Mouse (Mus musculus): ENCODE results near the gene Dzip1. TPM values are rescaled to one million over a fixed set of nuclear protein-coding genes. Genes with fewer than 3 reads are reported as not detected.

The Dzip1 gene
- polyA plus RNA-seq, 1 experiment from 2014 or later, result 5.9 TPM

GRCm38 (mm10) chr14:118940796-118941495, 15.7 kb upstream of the Dzip1 start:
- 85% methylated on average over 4 of the region's 4 CpGs for WGBS
- Histone ChIP-seq H3K4me2 (ENCODE audit: low read depth, low read length) (no peak overlapping the region), H3K9me3 (ENCODE audit: control insufficient read depth, low read length) (no peaks in the 10 kb centered on the region), H3K4me3 (ENCODE audit: low read length) (no peak overlapping the region), H3K27me3 (replicated peaks; ENCODE audit: control insufficient read depth, insufficient read depth, low read length) (no peaks in the 10 kb centered on the region), H3K36me3 (ENCODE audit: control insufficient read depth, insufficient read depth, low read length) (no peaks in the 10 kb centered on the region), H3K9ac (ENCODE audit: low read depth, low read length) (no peak overlapping the region), H3K27ac (ENCODE audit: low read length) (no peak overlapping the region), H3K4me1 (ENCODE audit: control insufficient read depth, insufficient read depth, low read length) (peaks cover 13% of the 10 kb centered on the region)
- no peak for ATAC-seq

DNA sequence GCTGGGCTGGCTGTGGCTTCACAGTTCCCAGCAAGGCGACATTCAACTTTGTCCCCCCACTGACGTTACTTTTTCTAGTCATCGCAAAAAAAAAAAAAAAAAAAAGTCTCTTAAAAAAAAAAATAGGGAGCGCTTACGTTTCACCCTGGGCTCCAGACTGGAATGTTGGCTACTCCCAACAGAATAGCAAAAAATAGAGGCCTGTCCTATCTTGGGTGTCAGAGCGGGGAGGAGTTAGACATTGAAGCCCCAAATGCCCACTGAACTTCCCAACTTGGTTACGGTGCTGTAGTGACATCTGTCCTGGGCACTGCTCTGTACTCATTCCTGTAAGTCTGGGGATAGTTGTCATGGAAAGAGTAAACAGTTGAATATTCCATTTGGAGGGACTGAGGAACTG, 13.3 kb upstream of the Dzip1 start:
- WGBS, result 2% methylated on average over 7 of the region's 7 CpGs
- no peak for ATAC-seq

GRCm38 (mm10) chr14:118937533-118938492, 12.6 kb upstream of the Dzip1 start, which contains the start of gene Dnajc3:
Dnajc3 (plus strand) TSS chr14:118937976.
- Histone ChIP-seq H3K4me2 (ENCODE audit: low read depth, low read length) (peak within 1 kb of the TSS; percentile 67), H3K9ac (ENCODE audit: low read depth, low read length) (peak within 1 kb of the TSS; percentile 100), H3K4me3 (ENCODE audit: low read length) (peak within 1 kb of the TSS; percentile 100), H3K27me3 (replicated peaks; ENCODE audit: control insufficient read depth, insufficient read depth, low read length) (no peaks in the 10 kb centered on the region), H3K9me3 (ENCODE audit: control insufficient read depth, low read length) (no peaks in the 10 kb centered on the region), H3K4me1 (ENCODE audit: control insufficient read depth, insufficient read depth, low read length) (peaks cover 13% of the 10 kb centered on the region), H3K36me3 (ENCODE audit: control insufficient read depth, insufficient read depth, low read length) (no peaks in the 10 kb centered on the region), H3K27ac (ENCODE audit: low read length) (peak within 1 kb of the TSS; percentile 96)
- ATAC-seq, result peak; percentile 100
- under 1% methylated on average over 120 of the region's 124 CpGs for WGBS

More for the DNA sequence above, 13.3 kb upstream of the Dzip1 start:
- H3K9ac ChIP-seq (ENCODE audit: low read depth, low read length), result peak overlapping the region; percentile 100
- peak overlapping the region; percentile 96 for H3K27ac ChIP-seq (ENCODE audit: low read length)
- H3K4me1 ChIP-seq (ENCODE audit: control insufficient read depth, insufficient read depth, low read length), result peaks cover 13% of the 10 kb centered on the region
- peak overlapping the region; percentile 58 for H3K4me2 ChIP-seq (ENCODE audit: low read depth, low read length)
- H3K4me3 ChIP-seq (ENCODE audit: low read length), result peak overlapping the region; percentile 100
- H3K36me3 ChIP-seq (ENCODE audit: control insufficient read depth, insufficient read depth, low read length), result no peaks in the 10 kb centered on the region
- no peaks in the 10 kb centered on the region for H3K27me3 ChIP-seq (replicated peaks; ENCODE audit: control insufficient read depth, insufficient read depth, low read length)
- no peaks in the 10 kb centered on the region for H3K9me3 ChIP-seq (ENCODE audit: control insufficient read depth, low read length)

DNA sequence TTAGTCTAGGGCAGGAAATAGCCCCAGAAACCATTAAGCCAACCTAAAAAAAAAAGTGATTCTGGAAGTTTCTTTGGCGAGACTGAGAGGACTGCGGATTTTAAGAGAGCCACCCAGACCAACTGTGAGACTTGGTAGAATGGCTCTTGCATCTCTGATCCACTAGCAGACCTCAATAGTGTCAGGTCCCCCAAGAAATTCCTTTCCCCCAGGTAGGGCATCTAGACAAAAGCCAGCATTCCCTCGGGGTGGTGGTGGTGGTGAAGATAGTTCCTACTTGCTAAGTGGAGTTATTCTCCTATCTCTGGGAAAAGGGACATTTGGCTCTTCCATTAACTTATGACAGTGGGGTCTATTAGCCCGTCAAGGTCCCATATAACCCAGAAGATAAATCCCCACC, 11.7 kb upstream of the Dzip1 start:
- H3K4me1 ChIP-seq (ENCODE audit: control insufficient read depth, insufficient read depth, low read length), result peaks cover 13% of the 10 kb centered on the region
- H3K9me3 ChIP-seq (ENCODE audit: control insufficient read depth, low read length), result no peaks in the 10 kb centered on the region
- H3K36me3 ChIP-seq (ENCODE audit: control insufficient read depth, insufficient read depth, low read length), result no peaks in the 10 kb centered on the region
- 32% methylated on average over 4 of the region's 4 CpGs for WGBS
- H3K27ac ChIP-seq (ENCODE audit: low read length), result peak overlapping the region; percentile 93
- H3K4me2 ChIP-seq (ENCODE audit: low read depth, low read length), result peak overlapping the region; percentile 67
- no peaks in the 10 kb centered on the region for H3K27me3 ChIP-seq (replicated peaks; ENCODE audit: control insufficient read depth, insufficient read depth, low read length)
- 0 out of 2 replicates have a peak, but pooled peaks have one; percentile 4 for ATAC-seq
- peak overlapping the region; percentile 79 for H3K9ac ChIP-seq (ENCODE audit: low read depth, low read length)
- peak overlapping the region; percentile 100 for H3K4me3 ChIP-seq (ENCODE audit: low read length)

GRCm38 (mm10) chr14:118936236-118936635, 11.0 kb upstream of the Dzip1 start:
- H3K9ac ChIP-seq (ENCODE audit: low read depth, low read length), result no peak overlapping the region
- ATAC-seq, result no peak
- no peak overlapping the region for H3K27ac ChIP-seq (ENCODE audit: low read length)
- WGBS, result 66% methylated on average over 3 of the region's 3 CpGs
- no peak overlapping the region for H3K4me2 ChIP-seq (ENCODE audit: low read depth, low read length)
- peaks cover 13% of the 10 kb centered on the region for H3K4me1 ChIP-seq (ENCODE audit: control insufficient read depth, insufficient read depth, low read length)
- H3K9me3 ChIP-seq (ENCODE audit: control insufficient read depth, low read length), result no peaks in the 10 kb centered on the region
- H3K36me3 ChIP-seq (ENCODE audit: control insufficient read depth, insufficient read depth, low read length), result no peaks in the 10 kb centered on the region
- no peaks in the 10 kb centered on the region for H3K27me3 ChIP-seq (replicated peaks; ENCODE audit: control insufficient read depth, insufficient read depth, low read length)
- no peak overlapping the region for H3K4me3 ChIP-seq (ENCODE audit: low read length)

- no peak for ATAC-seq
- Histone ChIP-seq H3K36me3 (ENCODE audit: control insufficient read depth, insufficient read depth, low read length) (no peaks in the 10 kb centered on the region), H3K9ac (ENCODE audit: low read depth, low read length) (no peak overlapping the region), H3K27ac (ENCODE audit: low read length) (no peak overlapping the region), H3K27me3 (replicated peaks; ENCODE audit: control insufficient read depth, insufficient read depth, low read length) (no peaks in the 10 kb centered on the region), H3K4me1 (ENCODE audit: control insufficient read depth, insufficient read depth, low read length) (peaks cover 13% of the 10 kb centered on the region), H3K4me3 (ENCODE audit: low read length) (no peak overlapping the region), H3K4me2 (ENCODE audit: low read depth, low read length) (no peak overlapping the region), H3K9me3 (ENCODE audit: control insufficient read depth, low read length) (no peaks in the 10 kb centered on the region)
- WGBS, result 81% methylated on average over 9 of the region's 9 CpGs
Measured at GRCm38 (mm10) chr14:118934686-118935085, 9.4 kb upstream of the Dzip1 start.

DNA sequence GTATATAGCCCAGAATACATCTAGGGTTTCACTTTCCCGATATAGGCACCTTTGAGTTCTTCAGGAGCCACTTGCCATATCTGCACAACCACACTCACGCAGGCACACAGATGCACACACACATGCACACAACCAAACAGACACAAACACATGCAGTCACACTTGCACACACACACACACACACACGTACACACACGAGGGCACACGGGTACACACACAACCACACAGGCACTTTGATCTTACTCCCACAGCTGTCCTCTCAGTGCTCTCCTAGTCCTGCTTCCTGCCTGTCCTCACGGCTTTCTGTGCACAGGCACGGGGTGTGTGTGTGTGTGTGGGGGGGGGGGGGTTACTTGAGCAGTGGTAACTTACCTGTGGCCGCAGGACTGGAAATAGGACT, 7.7 kb upstream of the Dzip1 start:
- no peak for ATAC-seq
- Histone ChIP-seq H3K27me3 (replicated peaks; ENCODE audit: control insufficient read depth, insufficient read depth, low read length) (no peaks in the 10 kb centered on the region), H3K4me3 (ENCODE audit: low read length) (no peak overlapping the region), H3K27ac (ENCODE audit: low read length) (no peak overlapping the region), H3K4me1 (ENCODE audit: control insufficient read depth, insufficient read depth, low read length) (peaks cover 8% of the 10 kb centered on the region), H3K36me3 (ENCODE audit: control insufficient read depth, insufficient read depth, low read length) (no peaks in the 10 kb centered on the region), H3K9ac (ENCODE audit: low read depth, low read length) (no peak overlapping the region), H3K4me2 (ENCODE audit: low read depth, low read length) (no peak overlapping the region), H3K9me3 (ENCODE audit: control insufficient read depth, low read length) (no peaks in the 10 kb centered on the region)
- WGBS, result 59% methylated on average over 8 of the region's 8 CpGs

DNA sequence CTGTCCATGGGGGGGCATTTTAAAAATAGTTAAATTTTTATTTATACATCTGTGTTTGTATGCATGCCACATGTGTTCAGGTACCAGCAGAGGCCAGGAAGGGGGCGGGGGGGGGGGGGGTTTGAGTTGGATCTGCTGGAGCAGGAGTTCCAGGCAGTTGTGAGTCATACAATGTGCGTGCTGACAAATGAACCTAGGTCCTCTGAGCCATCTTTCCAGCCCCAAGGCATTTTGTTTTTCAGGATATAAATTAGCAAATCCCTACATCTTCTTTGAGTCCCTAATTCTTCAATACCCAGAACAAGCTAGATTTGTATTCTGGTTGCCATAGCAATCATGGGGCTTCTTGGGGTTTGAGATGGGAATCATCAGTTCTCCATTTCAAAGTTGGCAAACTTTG, 5.9 kb upstream of the Dzip1 start:
- H3K9ac ChIP-seq (ENCODE audit: low read depth, low read length), result no peak overlapping the region

DNA sequence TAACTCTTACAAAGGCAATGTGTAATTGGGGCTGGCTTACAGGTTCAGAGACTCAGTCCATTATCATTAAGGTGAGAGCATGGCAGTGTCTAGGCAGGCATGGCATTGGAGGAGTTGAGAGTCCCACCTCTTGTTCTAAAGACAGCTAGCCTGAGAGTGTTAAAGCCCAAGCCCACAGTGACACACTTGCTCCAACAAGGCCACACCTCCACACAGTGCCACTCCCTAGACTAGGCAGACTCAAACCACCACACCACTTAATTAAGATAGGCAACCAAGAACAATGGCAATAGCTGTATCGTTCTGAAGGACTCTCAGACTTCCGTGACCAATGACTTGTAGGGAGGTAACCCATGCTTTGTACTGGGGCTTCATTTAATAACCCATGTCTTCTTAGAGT, 5.5 kb upstream of the Dzip1 start:
- no peak overlapping the region for H3K4me3 ChIP-seq (ENCODE audit: low read length)
- H3K4me2 ChIP-seq (ENCODE audit: low read depth, low read length), result no peak overlapping the region
- no peaks in the 10 kb centered on the region for H3K9me3 ChIP-seq (ENCODE audit: control insufficient read depth, low read length)
- no peak overlapping the region for H3K27ac ChIP-seq (ENCODE audit: low read length)
- no peaks in the 10 kb centered on the region for H3K36me3 ChIP-seq (ENCODE audit: control insufficient read depth, insufficient read depth, low read length)
- no peaks in the 10 kb centered on the region for H3K27me3 ChIP-seq (replicated peaks; ENCODE audit: control insufficient read depth, insufficient read depth, low read length)
- 66% methylated on average over 2 of the region's 2 CpGs for WGBS
- H3K4me1 ChIP-seq (ENCODE audit: control insufficient read depth, insufficient read depth, low read length), result 0 out of 2 replicates have a peak, but pooled peaks cover 3% of the 10 kb centered on the region
- no peak overlapping the region for H3K9ac ChIP-seq (ENCODE audit: low read depth, low read length)
- 0 out of 2 replicates have a peak, but pooled peaks have one; percentile 32 for ATAC-seq

More for the DNA sequence above, 5.9 kb upstream of the Dzip1 start:
- Histone ChIP-seq H3K27me3 (replicated peaks; ENCODE audit: control insufficient read depth, insufficient read depth, low read length) (no peaks in the 10 kb centered on the region), H3K9me3 (ENCODE audit: control insufficient read depth, low read length) (no peaks in the 10 kb centered on the region), H3K27ac (ENCODE audit: low read length) (no peak overlapping the region), H3K4me2 (ENCODE audit: low read depth, low read length) (no peak overlapping the region), H3K4me1 (ENCODE audit: control insufficient read depth, insufficient read depth, low read length) (0 out of 2 replicates have a peak, but pooled peaks cover 2% of the 10 kb centered on the region), H3K4me3 (ENCODE audit: low read length) (no peak overlapping the region), H3K36me3 (ENCODE audit: control insufficient read depth, insufficient read depth, low read length) (no peaks in the 10 kb centered on the region)
- WGBS, result 82% methylated on average over 1 of the region's 2 CpGs
- ATAC-seq, result no peak
